Mouse (Mus musculus) lung, adult 2 months (tissue): ENCODE results near the gene Tmem136. TPM values are rescaled to one million over a fixed set of nuclear protein-coding genes. Genes with fewer than 3 reads are reported as not detected.

Experiments
- DNase-seq: peaks from one replicate; pipeline ENCODE4 v3.0.0; 2022
- H3K4me1 ChIP-seq: fragments of 200-500 bp; 2 replicates; pipeline ENCODE4 v1.6.1; 2011; ENCODE audit warnings: low read length; ENCODE audit not compliant: control insufficient read depth, insufficient read depth
- H3K4me3 ChIP-seq: fragments of 200-500 bp; replicated peaks from 2 replicates; pipeline ENCODE3; 2011; ENCODE audit warnings: low read depth, mild to moderate bottlenecking, control low read depth, low read length; ENCODE audit errors: extremely low read depth
- CTCF ChIP-seq: fragments of 200-500 bp; IDR thresholded peaks from 2 replicates; pipeline ENCODE4 v1.5.1; 2011; ENCODE audit warnings: mild to moderate bottlenecking, low read length, control low read depth; ENCODE audit not compliant: insufficient read depth
- POLR2A ChIP-seq: fragments of 200-500 bp; IDR thresholded peaks from 2 replicates; pipeline ENCODE4 v1.6.1; 2011; ENCODE audit warnings: low read depth, mild to moderate bottlenecking, control low read depth, low read length, borderline replicate concordance; ENCODE audit errors: extremely low read depth
- WGBS: fragments of 180-500 bp; shearing (Covaris S2); methylation state at CpG from one replicate; pipeline ENCODE4 v1.1.7; 2018; 5-methylcytosine and 5-hydroxymethylcytosine counted together
- polyA plus RNA-seq: library from polyadenylated mRNA; depleted of rRNA; stranded (reverse); fragments of >200 nt; gene quantifications from 2 replicates; pipeline ENCODE4 v1.2.3, GENCODE M21; 2012; rRNA removed

Tmem136 gene
- polyA plus RNA-seq = 1.8 and 7.4 TPM in 2 replicates

DNA sequence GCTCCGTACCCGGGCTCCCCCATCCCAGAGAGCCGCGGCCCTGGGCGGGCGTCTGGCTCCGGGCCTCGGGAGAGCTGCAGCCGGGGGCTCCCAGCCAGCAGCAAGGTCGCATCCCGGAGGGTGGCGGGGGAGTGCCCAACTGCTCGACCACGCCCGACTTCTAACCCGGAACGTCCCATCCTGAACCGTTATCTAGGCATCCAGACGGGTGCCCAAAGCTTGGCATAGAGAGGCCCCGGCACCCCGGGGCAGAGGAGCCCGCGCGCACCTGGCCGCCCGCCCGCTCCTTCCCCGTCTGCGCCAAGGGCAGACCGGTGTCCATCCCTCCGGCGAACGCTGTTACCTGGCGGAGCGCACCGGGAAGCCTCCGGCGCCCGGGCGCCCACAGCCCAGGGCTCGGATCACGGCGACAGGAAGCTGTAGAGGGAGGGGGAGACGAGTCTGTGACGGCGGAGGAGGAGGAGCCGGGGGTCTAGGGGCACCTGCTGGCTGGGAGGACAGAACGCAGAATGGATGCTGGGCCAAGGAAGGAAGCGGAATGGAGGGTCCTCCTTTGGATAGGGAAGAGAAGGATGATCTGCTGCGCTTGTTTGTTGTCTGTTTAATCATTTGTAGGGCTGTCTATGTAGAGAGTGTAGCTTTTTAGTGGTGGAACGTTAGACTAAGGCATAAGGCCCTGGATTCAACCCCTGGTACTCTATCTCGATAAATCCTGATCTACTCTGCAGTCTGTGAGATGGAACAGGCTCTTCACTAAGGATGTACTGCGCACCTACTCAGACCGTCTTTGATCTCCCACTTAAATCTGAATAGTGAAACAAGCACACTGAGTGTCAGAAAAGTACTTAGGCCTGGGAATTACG, at the start of gene Tmem136:
Tmem136 (minus strand) TSS at position 437 of the 863 bp plus-strand sequence.
- Histone ChIP-seq H3K4me1 (peaks cover 15% of the 10 kb centered on the region), H3K4me3 (peak within 1 kb of the TSS; percentile 37)
- 7% methylated on average over 55 of the region's 55 CpGs for WGBS
- TF ChIP-seq CTCF (no peak), POLR2A (no peak)
- peak; percentile 47 for DNase-seq

- WGBS = 42% methylated on average over 6 of the region's 6 CpGs
- Histone ChIP-seq H3K4me3 (no peak overlapping the region), H3K4me1 (no peaks in the 10 kb centered on the region)
- no peak for TF ChIP-seq POLR2A
- TF ChIP-seq CTCF = no peak
- no peak for DNase-seq
These were observed 39.6 kb upstream of the Tmem136 start for GRCm38 (mm10) chr9:43155960-43156359.

DNA sequence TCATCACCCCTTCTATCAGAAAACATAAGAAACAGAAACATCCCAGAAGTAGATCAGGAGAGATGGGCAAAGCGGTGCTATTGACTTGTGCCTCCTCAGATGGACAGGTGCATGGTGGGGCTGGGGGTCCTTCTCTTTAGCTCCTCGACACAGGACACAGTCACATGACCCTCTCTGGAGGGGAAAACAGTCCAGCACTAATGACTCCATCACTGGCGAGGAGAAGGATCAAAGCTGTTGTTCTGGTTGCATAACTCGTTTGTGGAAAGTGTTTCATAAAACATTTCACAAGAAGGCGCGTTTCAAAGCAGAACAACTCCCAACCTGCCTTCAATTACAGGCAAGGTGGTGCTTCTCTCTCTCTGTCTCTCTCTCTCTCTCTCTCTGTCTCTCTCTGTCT, 35.4 kb upstream of the Tmem136 start:
- Histone ChIP-seq H3K4me3 (no peak overlapping the region), H3K4me1 (no peaks in the 10 kb centered on the region)
- no peak for DNase-seq
- TF ChIP-seq POLR2A = no peak
- no peak for TF ChIP-seq CTCF
- 57% methylated on average over 6 of the region's 6 CpGs for WGBS

DNA sequence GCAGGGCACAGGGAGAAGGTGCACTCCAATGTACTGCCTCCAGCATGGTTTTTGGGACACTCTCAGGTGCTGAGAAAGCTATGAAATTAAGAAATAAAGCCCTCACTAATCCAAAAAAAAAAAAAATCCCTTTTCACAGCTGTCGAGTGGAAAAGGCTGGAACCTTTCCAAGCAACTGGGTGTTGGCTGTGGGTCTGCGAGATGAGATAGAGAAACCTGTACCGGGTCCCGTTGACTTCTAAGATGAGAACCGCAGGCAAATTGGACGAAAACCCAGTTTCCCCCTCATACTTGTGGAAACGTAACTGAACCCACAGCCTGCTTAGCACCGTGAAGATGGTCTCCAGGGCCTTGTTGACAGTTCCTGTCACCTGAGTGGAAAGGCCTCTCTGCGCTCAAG, 34.6 kb upstream of the Tmem136 start:
- TF ChIP-seq CTCF (no peak), POLR2A (no peak)
- no peaks in the 10 kb centered on the region for H3K4me1 ChIP-seq
- no peak overlapping the region for H3K4me3 ChIP-seq
- 53% methylated on average over 9 of the region's 9 CpGs for WGBS
- DNase-seq = no peak

DNA sequence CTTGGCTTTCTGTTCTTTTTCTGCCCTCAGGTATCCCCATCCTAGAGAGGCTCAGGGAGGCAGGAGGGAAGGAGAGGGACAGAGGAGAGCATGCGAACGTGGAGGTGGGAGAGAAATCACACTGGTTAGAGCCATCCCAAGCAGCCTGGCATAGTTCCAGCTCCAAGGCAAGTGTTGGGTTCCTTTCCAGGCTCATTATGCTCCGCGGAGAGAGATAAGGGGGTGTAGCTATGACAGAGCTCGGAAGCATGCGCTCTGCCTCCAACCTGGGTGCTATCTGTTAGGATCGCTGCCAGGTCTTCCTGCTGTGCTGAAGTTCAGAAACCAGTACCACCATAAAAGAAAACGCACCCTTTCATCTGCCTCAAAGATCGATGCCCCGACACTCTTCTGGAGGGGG, 33.7 kb upstream of the Tmem136 start:
- DNase-seq = no peak

DNA sequence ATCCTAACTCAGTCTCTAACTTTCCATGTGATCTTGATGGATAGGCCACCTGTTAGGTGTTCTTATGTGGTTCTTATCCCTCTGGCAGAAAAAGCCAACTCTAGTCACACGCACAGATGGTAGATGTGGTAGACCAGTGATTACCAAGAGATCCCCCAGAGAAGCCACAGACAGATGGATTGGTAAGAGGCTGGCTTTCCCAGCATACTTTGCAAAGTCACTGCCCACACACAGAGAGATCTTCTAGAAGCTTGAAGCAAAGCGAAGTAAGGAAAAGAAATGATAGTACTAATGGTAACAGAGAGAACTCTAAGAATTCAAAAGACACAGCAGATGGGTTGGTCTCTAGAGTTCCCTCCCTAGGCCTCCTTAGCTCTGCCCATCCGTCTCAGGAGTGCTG, 33.1 kb upstream of the Tmem136 start:
- 85% methylated on average over 3 of the region's 3 CpGs for WGBS
- TF ChIP-seq POLR2A (no peak), CTCF (no peak)
- no peak for DNase-seq

More for the DNA sequence above, 33.7 kb upstream of the Tmem136 start:
- TF ChIP-seq CTCF (no peak), POLR2A (no peak)
- H3K4me3 ChIP-seq = no peak overlapping the region
- 9% methylated on average over 10 of the region's 10 CpGs for WGBS
- no peaks in the 10 kb centered on the region for H3K4me1 ChIP-seq

GRCm38 (mm10) chr9:43145196-43145595, 28.8 kb upstream of the Tmem136 start:
- no peak for DNase-seq
- no peaks in the 10 kb centered on the region for H3K4me1 ChIP-seq
- TF ChIP-seq POLR2A (no peak), CTCF (no peak)
- 87% methylated on average over 4 of the region's 4 CpGs for WGBS
- no peak overlapping the region for H3K4me3 ChIP-seq

More for the DNA sequence above, 33.1 kb upstream of the Tmem136 start:
- Histone ChIP-seq H3K4me3 (no peak overlapping the region), H3K4me1 (no peaks in the 10 kb centered on the region)

- no peak for DNase-seq
- Histone ChIP-seq H3K4me1 (no peaks in the 10 kb centered on the region), H3K4me3 (no peak overlapping the region)
- WGBS = 57% methylated on average over 12 of the region's 12 CpGs
- no peak for TF ChIP-seq CTCF
- TF ChIP-seq POLR2A = no peak
These were observed 27.9 kb upstream of the Tmem136 start for GRCm38 (mm10) chr9:43144206-43144810.

DNA sequence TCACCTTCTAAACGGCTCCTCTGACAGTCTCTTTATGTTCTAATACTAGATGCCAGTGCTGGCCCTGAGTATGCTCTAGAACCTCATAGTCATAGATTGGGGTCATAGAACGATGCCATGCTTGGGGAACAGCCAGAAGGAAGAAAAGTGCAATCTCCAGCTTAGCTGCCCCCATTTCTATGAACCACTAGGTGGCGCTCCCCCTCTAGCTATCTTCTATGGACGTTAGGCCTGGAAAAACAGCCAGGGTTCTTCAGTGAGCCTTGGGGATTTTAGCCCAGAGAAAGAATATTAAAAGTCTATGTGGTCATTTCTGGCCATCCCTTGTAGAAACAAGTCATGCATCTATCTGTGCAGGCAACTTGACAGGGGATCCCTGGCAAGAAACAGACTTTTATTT, 25.5 kb upstream of the Tmem136 start:
- no peak overlapping the region for H3K4me3 ChIP-seq
- DNase-seq = peak; percentile 52
- TF ChIP-seq CTCF (peak; percentile 64), POLR2A (no peak)
- WGBS = 4% methylated on average over 4 of the region's 4 CpGs
- H3K4me1 ChIP-seq = no peaks in the 10 kb centered on the region

DNA sequence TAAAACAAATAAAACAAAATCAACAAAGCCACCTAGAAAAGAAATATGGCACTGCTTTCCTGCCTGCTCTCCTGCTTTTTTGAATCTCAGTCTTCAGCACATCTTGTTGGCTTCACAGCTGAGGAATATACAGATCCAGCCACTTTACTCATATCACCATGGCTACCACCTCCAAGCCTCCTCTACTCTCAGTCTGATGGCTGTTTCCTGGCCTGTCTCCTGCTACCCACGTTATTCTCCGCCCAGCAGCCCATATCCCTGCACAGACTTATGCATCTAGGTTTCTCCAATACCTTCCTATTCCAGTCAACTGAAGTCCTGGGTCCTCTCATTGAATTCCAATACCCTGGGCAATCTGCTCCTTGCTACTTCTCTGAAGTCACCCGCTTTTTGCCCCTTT, 17.2 kb upstream of the Tmem136 start:
- DNase-seq = no peak
- H3K4me1 ChIP-seq = no peaks in the 10 kb centered on the region
- TF ChIP-seq POLR2A (no peak), CTCF (no peak)
- WGBS = 73% methylated on average over 3 of the region's 3 CpGs
- H3K4me3 ChIP-seq = no peak overlapping the region
